Mouse (Mus musculus) effector memory CD4-positive, alpha-beta T cell, adult 7 months (primary cell): ENCODE results near the gene Adgb. TPM values are rescaled to one million over a fixed set of nuclear protein-coding genes. Genes with fewer than 3 reads are reported as not detected.

Experiments
- polyA plus RNA-seq: library from polyadenylated mRNA; unstranded; fragments of 100-300 nt; shearing (Covaris generic); gene quantifications from one replicate; pipeline ENCODE4 v1.2.1, GENCODE M21; 2017

Gene Adgb
- 0.17 TPM for polyA plus RNA-seq

DNA sequence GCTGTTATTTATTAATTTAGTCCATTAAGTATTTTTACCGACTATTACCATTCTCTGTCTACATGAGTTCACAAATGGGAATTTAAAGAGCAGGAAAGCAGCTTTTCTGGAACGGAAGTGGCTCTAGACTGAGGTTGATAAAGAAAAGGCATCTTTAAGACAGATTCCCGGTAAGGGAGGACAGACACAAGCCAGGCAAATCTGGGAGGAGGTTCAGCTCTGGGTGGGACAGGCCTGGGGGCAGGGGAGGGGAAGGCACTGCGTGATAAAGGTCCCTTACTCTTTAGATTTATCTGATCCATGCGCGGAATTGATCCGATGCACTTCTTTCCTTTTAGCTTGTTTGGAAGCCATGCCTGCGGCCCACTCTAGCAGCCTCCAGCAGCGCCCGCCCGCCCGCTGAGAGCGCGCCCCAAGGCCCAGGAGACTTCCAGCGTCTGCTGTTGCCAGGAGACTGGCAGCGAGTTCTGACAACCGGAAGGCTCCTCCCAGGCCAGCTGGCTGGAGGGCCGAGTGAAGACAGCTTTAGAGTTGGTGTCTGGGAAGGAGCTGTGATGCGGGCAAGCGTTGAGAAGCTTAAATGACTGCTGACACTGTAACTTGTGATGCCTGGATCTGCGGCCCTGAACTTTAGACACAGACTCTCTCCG is at the start of gene Adgb:
Gene Adgb, minus strand, starts transcription at position 366 of the 650 bp plus-strand sequence.

Other genes with a start within 250 kb of the Adgb start
- 2.3 TPM for gene Rab32, start 85.9 kb upstream of the Adgb start, polyA plus RNA-seq
- not detected for gene Gm10944, start 209.0 kb upstream of the Adgb start, polyA plus RNA-seq